Mouse (Mus musculus): Measurements from ENCODE around the gene Asxl2. TPM values are rescaled to one million over a fixed set of nuclear protein-coding genes. Genes with fewer than 3 reads are reported as not detected.

The Asxl2 gene
- polyA plus RNA-seq, 1 experiment = 7.0 TPM

DNA sequence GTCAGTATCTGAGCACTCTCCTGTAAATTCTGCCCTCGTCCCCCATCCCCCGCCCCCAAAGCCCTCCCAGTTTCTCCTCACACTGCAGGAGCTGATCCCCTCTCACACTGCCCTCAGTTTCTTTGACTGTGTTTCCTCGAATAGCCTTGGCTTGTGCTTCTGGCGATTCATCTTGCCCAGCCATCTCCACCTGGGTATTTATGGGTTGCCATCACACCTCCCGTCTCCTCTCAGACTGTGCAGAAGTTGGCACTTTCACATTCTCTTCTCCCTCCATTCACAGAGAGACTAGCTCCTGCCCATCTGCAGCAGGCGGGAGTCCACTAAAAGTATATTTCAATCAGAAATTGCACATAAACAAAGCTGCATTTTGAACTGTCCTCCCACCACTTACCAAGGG, 120.1 kb downstream of the Asxl2 start:
- no peaks in the 10 kb centered on the region for H3K27me3 ChIP-seq (ENCODE audit: control insufficient read depth, insufficient read depth, insufficient read length)
- H3K4me2 ChIP-seq (ENCODE audit: low read depth) = no peak overlapping the region
- H3K79me2 ChIP-seq (ENCODE audit: control insufficient read depth, insufficient read depth) = no peaks in the 10 kb centered on the region
- H3K4me3 ChIP-seq = no peak overlapping the region
- no peaks in the 10 kb centered on the region for H3K36me3 ChIP-seq (ENCODE audit: control insufficient read depth, insufficient read depth)
- no peak for TF ChIP-seq MAX (IDR thresholded peaks at IDR 0.05; ENCODE audit: low read depth)
- no peak for TF ChIP-seq REST (IDR thresholded peaks at IDR 0.05; ENCODE audit: insufficient read depth, insufficient read length)
- no peak for TF ChIP-seq TCF12 (IDR thresholded peaks at IDR 0.05; ENCODE audit: insufficient read depth, poor library complexity, severe bottlenecking)
- TF ChIP-seq CEBPB (IDR thresholded peaks at IDR 0.05; ENCODE audit: insufficient read depth, poor library complexity, severe bottlenecking) = no peak
- no peak for TF ChIP-seq MYOG (IDR thresholded peaks at IDR 0.05; ENCODE audit: control insufficient read depth in 1 of 3, insufficient read depth in 1 of 3, insufficient read length in 2 of 3, low read depth in 2 of 3)
- no peak overlapping the region for H3ac ChIP-seq (ENCODE audit: control insufficient read depth, insufficient read length)

DNA sequence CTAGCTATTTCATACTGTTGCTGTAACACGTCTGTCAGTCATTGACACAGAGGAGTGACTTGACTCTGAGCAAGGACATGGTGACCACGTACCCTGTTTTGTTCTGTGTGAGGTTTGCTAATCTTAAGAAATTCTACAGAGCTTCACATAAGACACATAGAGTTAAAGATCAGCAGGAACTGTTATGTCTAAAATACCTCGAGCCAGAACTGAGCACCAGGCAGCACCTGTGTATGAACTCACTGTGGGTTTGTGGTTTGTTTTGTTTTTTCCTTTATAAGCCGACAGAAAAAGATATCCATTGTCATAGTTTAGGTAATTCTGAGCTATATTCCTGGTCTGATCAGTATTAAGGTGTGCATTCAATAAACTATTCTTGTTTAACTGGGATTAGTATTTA, 120.8 kb downstream of the Asxl2 start:
- Histone ChIP-seq H3K4me2 (ENCODE audit: low read depth) (no peak overlapping the region), H3K36me3 (ENCODE audit: control insufficient read depth, insufficient read depth) (no peaks in the 10 kb centered on the region), H3ac (ENCODE audit: control insufficient read depth, insufficient read length) (no peak overlapping the region), H3K79me2 (ENCODE audit: control insufficient read depth, insufficient read depth) (no peaks in the 10 kb centered on the region), H3K4me3 (no peak overlapping the region), H3K27me3 (ENCODE audit: control insufficient read depth, insufficient read depth, insufficient read length) (no peaks in the 10 kb centered on the region)
- TF ChIP-seq TCF3 (IDR thresholded peaks at IDR 0.05; ENCODE audit: insufficient read length, low read depth) (no peak), MYOD1 (IDR thresholded peaks at IDR 0.05; ENCODE audit: control insufficient read depth in 1 of 3, insufficient read length in 2 of 3, low read depth in 2 of 3) (no peak)

DNA sequence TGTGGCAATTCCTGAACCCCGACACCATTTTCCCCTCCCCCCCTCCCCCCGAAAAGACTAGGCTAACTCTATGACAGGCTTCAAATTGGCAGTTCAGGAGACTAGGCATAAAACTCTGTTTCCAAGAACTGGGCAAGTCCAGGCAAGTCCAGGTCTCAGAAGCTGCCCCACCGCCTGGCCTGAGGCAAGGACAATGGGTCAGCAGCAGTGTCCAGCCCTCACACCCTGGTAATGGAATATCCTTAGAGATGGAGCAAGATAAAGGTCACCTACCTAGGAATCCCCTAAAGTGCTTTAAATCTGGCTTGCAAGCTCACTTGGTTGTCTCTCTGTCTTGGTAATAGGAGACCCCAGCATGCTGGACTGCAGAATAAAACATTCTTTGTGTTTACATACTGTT, 121.3 kb downstream of the Asxl2 start:
- Histone ChIP-seq H3ac (ENCODE audit: control insufficient read depth, insufficient read length) (no peak overlapping the region), H3K4me3 (no peak overlapping the region), H3K27me3 (ENCODE audit: control insufficient read depth, insufficient read depth, insufficient read length) (no peaks in the 10 kb centered on the region), H3K36me3 (ENCODE audit: control insufficient read depth, insufficient read depth) (no peaks in the 10 kb centered on the region), H3K79me2 (ENCODE audit: control insufficient read depth, insufficient read depth) (no peaks in the 10 kb centered on the region), H3K4me2 (ENCODE audit: low read depth) (no peak overlapping the region)
- TF ChIP-seq TCF3 (IDR thresholded peaks at IDR 0.05; ENCODE audit: insufficient read length, low read depth) (no peak), USF1 (IDR thresholded peaks at IDR 0.05; ENCODE audit: low read depth) (no peak), MYOG (IDR thresholded peaks at IDR 0.05; ENCODE audit: control insufficient read depth in 1 of 3, insufficient read depth in 1 of 3, insufficient read length in 2 of 3, low read depth in 2 of 3) (no peak), SRF (IDR thresholded peaks at IDR 0.05; ENCODE audit: control insufficient read depth, insufficient read length, low read depth) (no peak), E2F4 (IDR thresholded peaks at IDR 0.05; ENCODE audit: insufficient read depth) (no peak), MAX (IDR thresholded peaks at IDR 0.05; ENCODE audit: low read depth) (no peak), POLR2AphosphoS2 (IDR thresholded peaks at IDR 0.05; ENCODE audit: insufficient read length, low read depth) (no peak), CEBPB (IDR thresholded peaks at IDR 0.05; ENCODE audit: insufficient read depth, poor library complexity, severe bottlenecking) (no peak), REST (IDR thresholded peaks at IDR 0.05; ENCODE audit: insufficient read depth, insufficient read length) (no peak), TCF12 (IDR thresholded peaks at IDR 0.05; ENCODE audit: insufficient read depth, poor library complexity, severe bottlenecking) (no peak), MYOD1 (IDR thresholded peaks at IDR 0.05; ENCODE audit: control insufficient read depth in 1 of 3, insufficient read length in 2 of 3, low read depth in 2 of 3) (no peak), POLR2A (IDR thresholded peaks at IDR 0.05; ENCODE audit: insufficient read length, low read depth) (no peak)

DNA sequence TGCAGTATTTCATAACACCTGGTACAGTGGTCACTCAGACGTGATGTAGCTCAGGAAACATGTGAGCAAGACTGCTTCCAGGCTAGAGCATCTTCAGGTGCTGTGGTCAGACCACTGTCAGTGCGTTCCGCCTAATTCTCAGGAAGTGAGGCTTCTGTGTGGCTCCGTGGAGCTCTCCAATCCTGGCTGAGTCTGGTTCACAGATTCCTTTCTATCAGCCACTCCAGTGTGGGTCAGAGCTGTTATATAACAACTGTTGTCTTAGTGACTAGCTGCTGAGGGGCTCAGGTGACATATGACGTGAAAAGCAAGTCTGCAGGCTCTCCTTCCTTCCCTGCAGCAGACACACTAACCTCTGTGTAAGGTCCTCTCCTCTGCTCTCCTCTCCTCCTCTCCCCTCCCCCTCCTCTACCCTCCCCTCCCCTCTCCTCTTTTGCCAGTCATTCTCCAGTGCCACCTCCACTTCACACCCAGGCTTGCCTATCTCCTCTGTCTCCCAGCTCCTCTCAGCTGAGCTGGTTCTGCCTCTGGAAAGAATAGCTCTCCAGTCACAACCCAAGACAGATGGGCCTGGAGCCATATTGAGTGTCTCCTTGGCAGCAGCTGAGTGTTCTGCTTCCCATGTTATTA, 122.0 kb downstream of the Asxl2 start:
- Histone ChIP-seq H3K4me3 (no peak overlapping the region), H3ac (ENCODE audit: control insufficient read depth, insufficient read length) (no peak overlapping the region), H3K4me2 (ENCODE audit: low read depth) (no peak overlapping the region), H3K27me3 (ENCODE audit: control insufficient read depth, insufficient read depth, insufficient read length) (no peaks in the 10 kb centered on the region), H3K79me2 (ENCODE audit: control insufficient read depth, insufficient read depth) (no peaks in the 10 kb centered on the region), H3K36me3 (ENCODE audit: control insufficient read depth, insufficient read depth) (no peaks in the 10 kb centered on the region)
- TF ChIP-seq USF1 (IDR thresholded peaks at IDR 0.05; ENCODE audit: low read depth) = no peak
- no peak for TF ChIP-seq MAX (IDR thresholded peaks at IDR 0.05; ENCODE audit: low read depth)
- TF ChIP-seq TCF3 (IDR thresholded peaks at IDR 0.05; ENCODE audit: insufficient read length, low read depth) = no peak
- TF ChIP-seq REST (IDR thresholded peaks at IDR 0.05; ENCODE audit: insufficient read depth, insufficient read length) = no peak
- no peak for TF ChIP-seq MYOD1 (IDR thresholded peaks at IDR 0.05; ENCODE audit: control insufficient read depth in 1 of 3, insufficient read length in 2 of 3, low read depth in 2 of 3)
- no peak for TF ChIP-seq SRF (IDR thresholded peaks at IDR 0.05; ENCODE audit: control insufficient read depth, insufficient read length, low read depth)
- no peak for TF ChIP-seq E2F4 (IDR thresholded peaks at IDR 0.05; ENCODE audit: insufficient read depth)
- TF ChIP-seq TCF12 (IDR thresholded peaks at IDR 0.05; ENCODE audit: insufficient read depth, poor library complexity, severe bottlenecking) = no peak
- TF ChIP-seq MYOG (IDR thresholded peaks at IDR 0.05; ENCODE audit: control insufficient read depth in 1 of 3, insufficient read depth in 1 of 3, insufficient read length in 2 of 3, low read depth in 2 of 3) = no peak
- TF ChIP-seq POLR2AphosphoS2 (IDR thresholded peaks at IDR 0.05; ENCODE audit: insufficient read length, low read depth) = no peak
- no peak for TF ChIP-seq POLR2A (IDR thresholded peaks at IDR 0.05; ENCODE audit: insufficient read length, low read depth)
- no peak for TF ChIP-seq CEBPB (IDR thresholded peaks at IDR 0.05; ENCODE audit: insufficient read depth, poor library complexity, severe bottlenecking)

DNA sequence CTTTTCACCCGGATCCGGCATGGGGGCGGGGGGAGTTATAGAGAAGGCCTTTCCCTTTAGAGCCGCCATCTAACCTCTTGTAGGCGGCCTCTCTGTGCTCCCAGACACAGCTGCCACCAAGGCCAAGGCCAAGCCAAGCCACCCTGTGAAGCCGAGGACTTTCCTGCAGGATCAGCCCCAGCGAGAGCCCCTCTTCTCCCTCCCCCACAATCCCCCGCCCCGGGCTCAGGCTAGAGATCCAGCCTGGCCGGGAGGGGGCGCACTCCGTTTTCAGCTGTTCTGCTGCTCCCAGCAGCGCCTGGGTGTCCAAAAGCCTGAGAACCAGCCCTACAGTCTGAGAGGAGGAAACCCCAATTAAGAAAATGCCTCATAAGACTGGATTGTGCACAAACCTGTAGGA, 123.6 kb downstream of the Asxl2 start:
- Histone ChIP-seq H3K4me2 (ENCODE audit: low read depth) (no peak overlapping the region), H3K79me2 (ENCODE audit: control insufficient read depth, insufficient read depth) (no peaks in the 10 kb centered on the region), H3K36me3 (ENCODE audit: control insufficient read depth, insufficient read depth) (no peaks in the 10 kb centered on the region), H3ac (ENCODE audit: control insufficient read depth, insufficient read length) (no peak overlapping the region), H3K27me3 (ENCODE audit: control insufficient read depth, insufficient read depth, insufficient read length) (no peaks in the 10 kb centered on the region), H3K4me3 (no peak overlapping the region)
- no peak for TF ChIP-seq TCF12 (IDR thresholded peaks at IDR 0.05; ENCODE audit: insufficient read depth, poor library complexity, severe bottlenecking)
- no peak for TF ChIP-seq MYOG (IDR thresholded peaks at IDR 0.05; ENCODE audit: control insufficient read depth in 1 of 3, insufficient read depth in 1 of 3, insufficient read length in 2 of 3, low read depth in 2 of 3)
- TF ChIP-seq CEBPB (IDR thresholded peaks at IDR 0.05; ENCODE audit: insufficient read depth, poor library complexity, severe bottlenecking) = no peak
- no peak for TF ChIP-seq SRF (IDR thresholded peaks at IDR 0.05; ENCODE audit: control insufficient read depth, insufficient read length, low read depth)
- TF ChIP-seq MAX (IDR thresholded peaks at IDR 0.05; ENCODE audit: low read depth) = no peak
- TF ChIP-seq POLR2AphosphoS2 (IDR thresholded peaks at IDR 0.05; ENCODE audit: insufficient read length, low read depth) = no peak
- TF ChIP-seq TCF3 (IDR thresholded peaks at IDR 0.05; ENCODE audit: insufficient read length, low read depth) = no peak
- no peak for TF ChIP-seq MYOD1 (IDR thresholded peaks at IDR 0.05; ENCODE audit: control insufficient read depth in 1 of 3, insufficient read length in 2 of 3, low read depth in 2 of 3)
- TF ChIP-seq USF1 (IDR thresholded peaks at IDR 0.05; ENCODE audit: low read depth) = no peak

Other genes with a start within 250 kb of the Asxl2 start
- 81.0 TPM for gene Rab10, start 116.9 kb upstream of the Asxl2 start, polyA plus RNA-seq (2012; fragmentation: generic; extraction: Trizol)
- 16.7 TPM for gene Kif3c, start 61.7 kb upstream of the Asxl2 start, polyA plus RNA-seq (2012; fragmentation: generic; extraction: Trizol)
- gene Dtnb, start 145.5 kb downstream of the Asxl2 start, polyA plus RNA-seq (2012; fragmentation: generic; extraction: Trizol) = 5.5 TPM